Mouse (Mus musculus) cerebellum, adult (tissue): ENCODE measurements around the gene Cacnb3.
A peak's percentile ranks its signal among the peaks of the same experiment; 100 is the strongest.

Experiments used
- ATAC-seq: cut with Nextera tagmentation; 2 replicates; pipeline ENCODE4 v1.9.2; 2017; ENCODE audit warnings: mild to moderate bottlenecking, moderate library complexity, mixed read lengths; ENCODE audit not compliant: insufficient number of reproducible peaks, low FRiP score, low TSS enrichment

Gene Cacnb3

DNA sequence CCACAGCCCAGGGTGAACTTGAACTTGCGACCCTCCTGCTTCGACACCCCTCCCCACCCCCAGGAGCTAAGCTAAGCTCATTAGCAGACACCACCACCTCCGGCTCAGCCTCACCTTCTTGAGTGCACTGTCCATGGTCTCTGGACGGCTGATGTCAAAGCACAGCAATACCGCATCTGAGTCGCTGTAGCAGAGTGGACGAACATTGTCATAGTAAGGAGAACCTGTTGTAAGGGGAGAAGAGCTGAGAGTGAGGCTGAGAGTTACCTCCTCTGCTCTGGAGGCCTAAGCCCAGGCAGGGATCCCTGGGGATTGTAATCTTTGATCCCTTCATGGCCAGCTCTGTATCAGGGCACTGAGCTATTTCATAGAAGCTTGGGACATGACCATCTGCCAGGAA lies 43.1 kb downstream of the Cacnb3 start:
- no peak for ATAC-seq

DNA sequence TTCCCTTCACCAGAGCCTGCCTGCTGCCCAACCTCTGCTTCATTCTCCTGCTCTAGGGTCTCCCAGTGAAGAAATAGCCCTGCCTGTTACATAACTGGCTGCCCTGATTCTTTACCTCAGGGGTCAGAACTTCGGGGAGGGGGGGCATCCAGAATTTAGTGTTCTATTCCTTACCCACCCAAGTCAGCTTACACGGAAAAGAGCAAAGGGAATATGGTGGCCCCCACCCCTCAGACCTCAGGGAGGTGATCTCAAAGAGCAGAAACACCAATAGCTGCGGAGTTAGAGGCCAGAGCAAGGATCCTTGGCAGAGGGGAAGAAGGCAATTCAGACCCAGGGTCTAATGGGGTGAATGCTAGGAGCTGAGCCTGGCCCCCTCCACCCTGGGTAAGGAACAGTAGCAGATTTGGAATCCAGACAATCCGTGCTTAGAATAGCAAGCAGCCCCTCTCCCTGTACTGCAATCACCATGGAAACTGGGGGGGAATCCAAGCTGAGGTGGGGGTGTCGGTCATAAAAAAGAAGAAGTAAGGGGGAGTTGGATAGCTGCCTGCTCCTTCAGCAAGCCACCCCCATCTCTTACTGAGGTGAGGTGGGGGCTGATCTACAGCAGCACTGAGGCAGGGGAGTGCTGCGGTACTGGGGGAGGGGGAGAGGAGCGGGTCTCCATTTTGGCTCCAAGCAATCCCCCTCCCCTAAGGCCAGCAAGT lies 43.8 kb downstream of the Cacnb3 start:
- no peak for ATAC-seq

DNA sequence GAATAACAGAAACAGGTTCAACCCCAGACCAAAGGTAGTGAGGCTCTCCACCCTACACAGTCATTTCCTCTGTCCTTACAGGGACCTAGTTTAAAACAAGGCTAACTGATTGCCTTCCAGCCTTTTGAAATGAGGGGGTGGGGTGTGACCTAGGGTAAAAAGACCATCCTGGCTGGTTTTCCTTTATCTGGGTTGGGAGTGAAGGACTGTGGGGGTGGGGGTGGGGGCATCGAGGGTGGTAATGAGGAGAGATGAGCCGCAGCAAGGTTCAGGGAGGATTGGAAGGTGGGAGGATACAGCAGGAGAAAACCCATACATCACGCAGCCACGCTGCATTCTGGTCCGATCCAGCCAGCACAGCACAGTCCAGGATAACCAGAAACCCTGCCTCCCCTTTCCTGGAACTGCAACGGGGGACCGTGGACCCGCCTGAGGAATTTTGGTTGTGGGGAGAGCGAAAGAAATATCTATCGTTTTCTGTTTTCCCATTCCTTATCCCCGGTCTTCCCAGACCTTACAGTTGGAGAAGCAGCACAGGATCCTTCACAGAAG lies 44.4 kb downstream of the Cacnb3 start:
- no peak for ATAC-seq

DNA sequence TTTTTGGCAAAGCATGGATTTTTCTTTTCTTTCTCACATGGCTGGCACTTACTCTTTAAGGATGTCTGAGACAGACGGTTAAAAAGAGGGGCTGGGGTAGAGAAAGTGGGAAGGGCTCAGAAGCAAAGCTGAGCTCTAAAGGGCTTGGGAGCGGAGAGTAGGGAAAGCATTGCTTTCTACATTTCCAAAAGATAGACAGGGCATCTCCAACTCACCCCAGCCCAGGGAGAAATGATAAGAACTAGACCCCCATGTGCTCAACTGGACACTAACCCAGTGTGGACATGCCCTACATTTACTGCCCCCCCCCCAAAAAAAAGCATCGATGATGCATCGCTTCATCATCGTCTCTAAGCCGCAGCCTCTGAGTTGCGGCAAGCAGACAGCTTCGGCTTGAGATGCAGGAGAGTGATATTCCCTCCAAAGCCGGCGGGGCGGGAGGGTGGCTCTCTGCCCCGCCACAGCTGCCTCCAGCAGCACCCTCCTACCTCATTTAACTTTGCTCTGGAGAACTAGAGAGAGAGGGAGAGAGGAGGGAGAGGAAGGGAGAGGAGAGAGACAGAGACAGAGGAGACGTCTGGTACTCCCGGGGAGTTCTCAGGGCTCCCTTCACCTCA lies 45.1 kb downstream of the Cacnb3 start:
- ATAC-seq, result no peak

DNA sequence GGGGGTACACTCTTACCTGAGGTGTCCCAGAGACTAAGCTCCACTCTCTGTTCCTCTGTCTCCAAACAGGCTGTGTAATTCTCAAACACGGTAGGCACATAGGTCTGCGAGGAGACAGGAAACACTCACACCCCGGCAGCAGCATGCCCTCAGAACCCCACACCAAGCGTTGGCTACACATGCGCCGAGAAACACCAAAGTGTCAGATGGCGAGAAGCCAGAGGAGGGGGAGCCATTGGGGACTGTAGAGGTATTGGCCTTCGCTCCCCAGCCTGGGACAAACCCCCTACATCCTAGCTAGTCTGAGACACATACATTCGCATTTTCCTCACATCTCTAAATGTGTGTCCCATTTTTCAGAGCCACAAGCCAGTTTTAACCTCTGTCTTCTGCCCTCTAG lies 45.8 kb downstream of the Cacnb3 start:
- ATAC-seq, result no peak

DNA sequence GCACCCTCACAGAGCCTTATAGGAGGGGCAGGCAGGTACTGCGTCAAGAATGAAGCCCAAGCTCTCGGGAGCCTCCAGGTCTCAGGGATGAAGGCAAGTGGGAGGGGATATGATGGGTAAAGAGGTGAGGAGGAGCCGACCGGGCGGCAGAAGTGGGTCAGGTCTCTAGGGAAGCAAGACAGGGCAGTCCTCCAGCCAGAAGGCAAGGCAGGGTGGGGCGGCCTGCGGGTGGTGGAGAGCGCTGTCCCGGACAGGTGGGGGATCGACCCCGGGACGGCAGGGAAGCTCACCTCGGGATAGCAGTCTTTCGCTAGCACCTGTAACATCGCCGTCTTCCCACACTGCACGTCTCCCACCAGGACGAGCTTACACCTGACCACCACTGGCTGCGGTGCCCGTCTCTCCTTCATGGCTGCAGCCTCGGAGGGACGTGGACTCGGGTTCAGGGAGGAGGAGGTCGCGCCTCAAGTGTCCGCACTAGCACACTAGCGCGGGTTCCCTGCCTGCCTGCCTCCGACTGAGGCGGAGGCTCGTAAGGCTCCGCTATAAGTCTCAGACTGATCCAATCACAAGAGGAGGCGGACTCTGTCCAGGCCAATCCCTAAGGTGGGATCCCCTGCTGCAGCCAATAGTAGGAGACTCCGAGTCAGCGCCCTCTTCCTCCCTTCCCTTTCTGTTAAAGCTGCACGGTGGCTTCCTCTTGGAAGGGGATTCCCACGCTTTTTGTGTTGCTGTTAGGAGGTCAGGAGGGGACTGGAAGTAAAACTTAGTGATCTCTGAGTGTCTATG lies 46.5 kb downstream of the Cacnb3 start, which contains the start of gene Rnd1:
Rnd1 (minus strand) TSS at position 522 of the 789 bp plus-strand sequence.
- ATAC-seq, result peak; percentile 98

DNA sequence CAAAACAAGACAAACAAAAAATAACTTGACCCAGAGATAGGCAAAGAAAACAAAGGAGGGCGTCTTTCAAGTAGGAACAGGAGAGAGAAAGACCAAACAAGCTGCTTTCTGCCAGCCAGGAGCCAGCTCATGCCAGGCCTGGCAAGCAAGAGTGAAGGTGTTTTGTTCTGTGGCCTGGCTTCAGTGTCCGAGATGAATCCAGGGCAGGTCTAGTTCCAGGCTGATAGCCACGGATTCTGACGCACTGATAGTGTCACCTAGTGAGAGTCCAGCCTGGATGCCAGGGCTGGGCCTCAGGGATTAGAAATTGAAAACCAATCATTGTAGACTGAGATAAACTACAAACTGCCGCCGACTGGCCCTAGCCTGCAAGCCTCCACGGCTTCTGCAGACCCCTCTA lies 47.3 kb downstream of the Cacnb3 start:
- ATAC-seq, result no peak

DNA sequence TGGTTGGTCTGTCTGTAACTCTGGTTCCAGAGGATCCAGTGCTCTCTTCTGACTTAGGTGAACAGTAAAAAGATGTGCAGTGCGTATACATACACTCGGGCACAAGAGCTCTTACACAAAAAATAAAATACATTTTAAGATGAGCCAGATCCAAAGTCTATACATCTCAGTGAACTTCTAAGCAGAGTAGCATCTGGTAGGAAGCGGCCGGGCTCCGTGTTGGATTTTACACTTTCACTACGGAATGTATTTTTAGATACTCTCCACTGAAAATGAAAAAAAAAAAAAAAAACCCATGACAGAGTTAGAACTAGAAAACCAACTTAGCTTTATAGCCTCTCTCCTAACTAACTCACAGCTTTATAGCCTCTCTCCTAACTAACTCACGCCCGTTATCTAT lies 50.0 kb downstream of the Cacnb3 start:
- ATAC-seq, result no peak

DNA sequence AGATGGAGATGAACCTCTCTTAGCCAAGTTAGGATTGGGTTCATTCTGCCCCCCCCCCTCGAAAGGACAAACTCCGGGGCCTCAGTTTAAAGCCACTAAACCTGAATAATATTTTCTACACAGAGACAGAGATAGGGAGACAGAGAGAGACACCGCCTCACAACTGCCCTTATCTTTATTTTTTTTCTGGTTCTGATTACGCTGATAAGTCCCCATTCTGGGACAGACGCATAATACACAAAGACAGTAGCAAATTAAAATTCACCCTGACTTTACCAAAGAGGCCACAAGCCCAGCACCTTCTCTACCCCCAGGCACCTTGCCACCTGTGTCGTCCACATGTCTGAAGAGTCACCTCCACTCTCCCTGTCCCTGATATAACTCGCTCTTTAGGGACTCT lies 51.0 kb downstream of the Cacnb3 start:
- no peak for ATAC-seq

DNA sequence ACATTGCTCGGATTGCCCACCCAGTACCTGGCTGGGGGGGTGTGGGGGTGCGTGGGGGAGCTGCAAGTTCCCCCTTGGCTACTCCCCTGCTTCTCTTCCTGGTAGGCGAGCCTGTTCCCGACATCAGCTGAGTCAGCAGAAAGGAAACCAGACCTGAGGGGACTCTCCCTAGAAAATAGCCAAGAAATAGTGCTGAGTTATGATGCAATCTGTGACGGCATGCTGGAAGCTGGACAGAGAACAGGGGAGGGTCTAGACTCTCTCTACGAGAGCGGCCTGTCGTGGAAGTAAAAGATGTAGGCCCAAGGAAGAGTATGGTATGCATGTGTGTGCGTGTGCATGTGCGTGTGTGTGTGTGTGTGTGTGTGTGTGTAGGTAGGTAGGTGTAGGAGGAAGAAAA lies 52.5 kb downstream of the Cacnb3 start:
- no peak for ATAC-seq

DNA sequence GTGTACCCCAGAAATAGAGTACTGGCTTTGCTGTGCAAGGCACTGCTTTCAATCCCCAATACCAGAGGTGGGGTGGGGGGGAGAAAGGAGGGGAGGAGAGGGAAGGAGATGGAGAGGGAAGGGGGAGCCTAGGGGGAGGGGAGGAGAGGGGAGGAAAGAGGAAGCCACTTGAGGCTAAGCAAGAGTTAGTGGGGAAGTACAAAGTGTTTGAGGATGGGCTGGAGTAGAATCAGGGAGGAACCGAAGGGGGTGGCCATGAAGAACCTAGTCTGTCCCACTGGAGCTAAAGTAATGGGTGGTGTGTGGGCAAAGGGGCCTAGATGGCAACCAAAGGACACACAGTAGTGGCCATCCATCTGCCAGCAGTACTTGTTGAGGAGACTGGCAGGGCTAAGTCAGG lies 53.1 kb downstream of the Cacnb3 start:
- ATAC-seq, result no peak

DNA sequence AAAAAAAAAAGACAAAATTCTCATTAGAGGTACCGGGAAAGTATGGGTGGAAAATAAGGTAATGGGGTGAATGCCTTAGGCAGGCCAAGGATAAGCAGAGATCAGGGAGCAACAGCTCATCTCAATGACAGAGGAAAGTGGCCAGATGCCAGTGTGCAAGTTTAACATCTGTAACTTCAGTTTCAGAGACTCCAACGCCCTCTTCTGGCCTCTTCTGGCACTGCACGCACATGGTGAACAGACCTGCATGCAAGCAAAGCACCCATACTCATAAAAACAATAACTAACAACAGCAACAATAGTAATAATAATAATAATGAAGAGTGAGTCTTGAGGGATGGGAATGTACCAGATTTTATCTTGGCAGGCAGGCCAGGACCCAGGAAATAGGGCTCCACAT lies 55.3 kb downstream of the Cacnb3 start:
- ATAC-seq, result no peak

DNA sequence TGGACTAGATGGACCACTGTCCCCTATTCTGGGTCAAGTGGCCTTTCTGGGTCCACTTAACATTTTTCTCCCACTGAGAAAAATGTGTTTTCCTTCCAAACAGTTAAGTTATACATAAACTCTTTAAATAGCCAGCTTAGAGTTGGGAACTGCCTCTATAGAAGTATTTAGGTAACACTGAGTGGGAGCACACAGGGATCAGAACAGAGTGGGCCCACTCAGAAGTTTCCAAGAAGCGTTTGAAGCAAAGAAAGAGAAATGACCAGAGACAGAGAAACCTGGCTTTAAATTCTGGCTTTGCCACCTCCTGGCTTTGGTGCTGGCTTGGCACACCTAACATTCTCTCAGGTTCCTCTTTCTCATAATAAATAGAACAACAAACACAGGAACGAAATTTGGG lies 59.0 kb downstream of the Cacnb3 start:
- no peak for ATAC-seq

DNA sequence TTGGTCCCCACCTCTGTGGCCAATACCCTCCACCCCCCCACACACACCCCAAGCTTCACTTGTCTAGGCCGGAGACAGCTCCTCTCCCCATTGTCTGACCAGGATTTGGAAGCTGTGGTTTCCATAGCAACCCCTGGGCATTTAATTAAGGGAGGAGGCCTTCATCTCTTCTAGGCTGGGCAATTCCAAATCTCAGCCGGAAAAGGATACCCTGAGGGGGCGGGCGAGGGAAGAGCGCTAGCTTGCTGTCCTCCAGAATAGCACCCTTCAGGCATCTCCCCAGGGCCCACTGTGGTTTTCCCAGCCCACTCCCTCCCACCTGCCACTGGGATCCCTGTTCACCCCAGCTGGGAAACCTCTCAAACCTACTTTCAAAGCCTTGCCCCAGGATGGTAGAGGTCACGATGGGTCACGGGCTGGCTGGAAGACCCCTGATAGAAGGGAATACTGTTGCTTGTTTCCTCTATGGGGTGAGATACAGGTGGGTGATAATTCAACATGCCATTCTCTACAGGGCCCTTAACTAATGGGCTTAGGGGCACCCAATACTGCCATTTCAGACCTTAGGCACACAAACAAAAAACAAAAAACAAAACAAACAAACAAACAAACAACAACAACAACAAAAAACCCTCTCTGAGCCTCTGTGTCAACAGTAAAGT lies 61.0 kb downstream of the Cacnb3 start:
- ATAC-seq, result no peak

DNA sequence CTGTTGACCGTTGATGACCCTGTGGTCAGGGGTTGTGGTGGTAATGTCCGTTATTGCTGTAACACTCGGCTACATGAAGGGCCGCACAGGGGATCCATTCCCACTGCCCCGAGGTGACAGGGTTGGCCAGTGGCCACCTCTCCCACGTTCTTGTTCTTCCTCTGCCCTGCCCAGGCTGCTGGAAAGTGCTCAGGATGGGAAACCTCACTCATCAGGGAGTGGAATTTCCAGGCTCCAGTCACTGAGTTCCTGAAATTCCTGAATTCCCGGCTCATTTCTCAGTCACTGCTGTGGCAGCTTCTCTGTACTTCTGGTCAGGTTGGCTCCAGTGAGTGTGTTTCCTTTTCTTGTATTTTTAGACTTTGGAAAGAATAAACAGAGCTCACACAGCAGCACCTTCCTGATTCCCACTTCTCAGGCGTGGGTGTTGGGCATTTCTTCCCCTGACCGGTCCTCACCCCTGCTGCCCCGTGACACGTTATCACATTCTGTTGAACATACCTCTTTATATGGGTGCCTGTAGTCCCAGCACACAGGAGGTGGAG lies 61.6 kb downstream of the Cacnb3 start:
- no peak for ATAC-seq
